Mouse (Mus musculus) T-cell, adult 2 months (primary cell): ENCODE measurements around the gene Chtop.

ENCODE experiments used
- DNase-seq: peaks from one replicate; pipeline ENCODE4 v3.0.0; 2022; ENCODE audit warnings: low spot score

Gene Chtop

DNA sequence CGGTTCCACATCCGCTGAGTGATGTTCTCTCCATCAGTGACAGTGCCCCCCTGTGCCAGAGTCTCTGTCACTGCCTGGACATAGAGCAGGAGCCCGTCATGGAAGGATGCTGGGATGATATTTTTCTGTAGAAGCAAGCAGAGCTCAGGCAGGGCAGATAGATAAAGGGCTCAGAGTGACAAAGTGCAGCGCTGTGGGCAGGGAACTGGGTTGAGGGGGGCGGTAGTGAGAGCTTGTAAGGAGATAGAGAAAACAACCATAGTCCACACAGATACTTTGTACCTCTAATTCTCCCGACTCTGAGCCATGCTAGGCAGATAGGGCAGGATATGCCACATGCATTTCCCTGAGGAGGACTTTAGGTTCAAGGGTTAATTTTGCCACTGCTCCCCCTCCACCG, 46.7 kb downstream of the Chtop start:
- no peak for DNase-seq

DNA sequence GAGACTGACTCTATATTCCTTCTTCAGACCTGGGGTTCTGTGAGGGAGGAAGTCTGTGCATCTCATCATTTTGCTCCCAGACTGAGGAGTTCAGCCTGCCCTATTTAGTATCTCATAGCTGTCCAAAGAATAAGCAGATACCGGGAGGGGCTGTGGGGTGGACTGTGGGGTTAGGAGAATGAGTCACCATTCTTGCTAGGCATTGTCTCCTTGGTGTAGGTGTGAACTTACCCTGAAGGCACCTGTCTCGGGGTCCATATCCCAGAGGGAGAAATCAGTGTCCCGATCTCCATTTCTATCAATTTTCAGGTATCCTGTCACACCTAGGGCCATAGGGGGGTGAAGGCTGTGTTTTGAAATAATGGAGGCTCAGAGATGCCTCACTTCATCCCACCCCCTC, 47.4 kb downstream of the Chtop start:
- DNase-seq: no peak

DNA sequence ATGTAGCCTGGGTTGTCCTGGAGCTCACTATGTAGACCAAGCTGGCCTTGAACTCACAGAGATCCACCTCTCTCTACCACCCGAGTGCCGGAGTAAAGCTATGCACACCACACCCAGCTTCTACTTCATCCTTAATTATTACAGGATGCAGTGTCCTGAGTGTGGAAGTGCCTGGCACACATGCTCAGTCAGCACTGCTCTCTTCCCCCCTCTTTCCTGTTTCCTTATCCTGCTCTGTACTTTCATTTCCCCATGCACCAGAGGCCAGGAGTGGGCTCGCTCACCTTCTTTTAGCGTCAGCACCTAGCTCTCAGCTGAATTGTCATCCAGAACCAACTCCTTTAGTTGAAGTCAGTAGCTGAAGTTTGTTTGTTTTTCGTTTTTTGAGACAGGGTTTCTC, 49.0 kb downstream of the Chtop start:
- no peak for DNase-seq

DNA sequence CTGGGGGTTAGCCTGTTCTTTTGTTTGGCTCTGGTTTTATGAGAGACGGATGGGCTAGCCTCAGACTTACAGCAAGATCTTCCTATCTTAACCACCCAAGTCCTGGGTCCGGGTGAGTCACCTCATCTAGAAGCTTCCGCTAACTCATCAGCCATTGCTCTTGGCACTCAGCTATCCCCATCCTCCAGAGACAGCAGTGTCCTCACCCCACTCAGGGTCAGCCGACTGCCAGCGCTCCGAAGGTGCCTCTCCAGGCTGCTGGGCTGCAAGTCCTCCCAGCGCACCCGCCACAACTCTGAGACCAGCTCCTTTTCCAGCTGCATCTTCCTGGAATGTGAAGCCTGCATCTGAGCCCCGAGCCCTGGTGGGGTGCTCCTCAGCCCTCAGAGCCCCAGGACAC, 49.6 kb downstream of the Chtop start:
- no peak for DNase-seq

DNA sequence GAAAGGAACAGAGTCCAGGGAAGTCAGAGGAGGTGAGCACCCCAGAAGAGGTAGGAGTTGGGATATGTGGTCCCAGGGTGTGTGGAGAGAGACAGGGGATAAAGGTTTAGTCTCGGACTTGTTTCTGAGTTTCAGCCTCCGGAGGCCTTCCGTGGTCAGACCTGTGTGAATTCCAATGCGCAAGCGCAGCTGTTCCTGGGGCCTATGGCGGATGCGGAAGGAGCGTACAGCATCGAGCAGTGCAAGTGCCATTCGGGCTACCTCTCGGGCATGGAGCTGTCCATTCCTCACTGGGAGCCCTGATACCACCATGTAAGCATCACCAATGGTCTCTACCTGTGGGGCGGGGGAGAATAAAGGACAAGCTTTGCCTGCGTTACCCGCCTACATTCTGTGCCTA, 54.4 kb downstream of the Chtop start:
- DNase-seq: no peak

DNA sequence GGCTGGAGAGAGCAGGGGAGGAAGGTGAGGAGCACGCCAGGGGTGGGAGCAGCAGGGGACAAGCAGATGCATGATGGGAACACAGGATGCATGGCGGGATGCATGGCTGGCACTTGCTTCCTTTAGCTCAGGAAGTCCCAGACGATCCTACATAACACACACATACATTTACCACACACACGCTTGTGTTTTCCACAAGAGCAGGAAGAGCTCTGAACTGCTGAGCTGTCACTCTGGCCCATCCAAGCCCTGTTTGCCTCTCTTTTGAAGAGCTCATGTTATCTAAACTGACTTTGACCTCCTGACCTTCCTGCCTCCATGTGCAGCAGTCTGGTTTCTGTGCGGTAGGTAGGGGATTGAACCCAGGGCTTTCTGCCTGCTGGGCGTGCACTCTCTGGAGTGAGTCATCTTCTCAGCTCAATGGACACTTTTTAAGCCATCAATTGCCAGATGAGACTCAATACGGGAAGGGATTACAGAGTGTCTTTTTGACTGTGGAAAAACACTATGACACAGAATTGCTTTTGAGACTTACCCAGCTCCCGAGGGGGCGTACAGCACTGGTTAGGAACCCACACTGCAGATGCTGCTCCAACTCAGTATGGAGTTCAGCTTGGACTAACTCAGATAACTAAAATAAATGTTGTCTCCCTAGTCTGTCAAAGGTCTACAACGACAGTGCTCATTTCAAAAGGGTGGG, 57.8 kb downstream of the Chtop start:
- no peak for DNase-seq

DNA sequence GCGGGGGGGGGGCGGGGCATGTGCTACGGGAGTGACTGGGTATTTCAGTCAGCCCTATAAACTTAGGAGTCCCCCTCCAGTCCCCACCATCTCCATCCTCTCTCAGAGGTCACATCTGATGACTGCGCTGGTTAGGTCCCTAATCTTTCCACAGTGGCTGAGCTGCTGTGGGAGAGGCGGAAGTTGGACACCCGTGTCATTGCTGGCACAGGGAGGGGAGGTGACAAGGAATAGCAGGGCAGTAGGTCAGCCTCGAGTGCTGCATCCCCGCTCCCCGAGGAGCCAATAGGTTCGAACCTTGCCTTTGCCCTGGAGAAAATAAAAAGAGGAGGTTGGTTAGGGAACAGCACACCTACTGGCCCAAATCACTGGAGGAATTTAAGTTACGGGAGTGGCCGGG, 58.4 kb downstream of the Chtop start:
- no peak for DNase-seq
